Mouse (Mus musculus) forebrain, embryonic 10.5 days (tissue): Measurements from ENCODE around the gene Hspa2. TPM values are rescaled to one million over a fixed set of nuclear protein-coding genes. Genes with fewer than 3 reads are reported as not detected.

Experiments used
- DNase-seq: peaks from one replicate; pipeline ENCODE4 v3.0.0-alpha.2; 2017; ENCODE audit warnings: low spot score; ENCODE audit errors: extremely low spot score
- H3K27ac ChIP-seq: fragments of 300-500 bp; sonication (generic); 2 replicates; pipeline ENCODE4 v1.5.1; 2016; ENCODE audit warnings: mild to moderate bottlenecking
- H3K27me3 ChIP-seq: fragments of 300-500 bp; sonication (generic); 2 replicates; pipeline ENCODE4 v1.6.1; 2016; ENCODE audit warnings: mild to moderate bottlenecking; ENCODE audit not compliant: poor library complexity, severe bottlenecking
- H3K36me3 ChIP-seq: fragments of 300-500 bp; sonication (generic); replicated peaks from 2 replicates; pipeline ENCODE4 v1.6.1; 2016; ENCODE audit warnings: mild to moderate bottlenecking, moderate library complexity
- H3K4me1 ChIP-seq: fragments of 300-500 bp; sonication (generic); 2 replicates; pipeline ENCODE4 v1.6.1; 2016
- H3K4me3 ChIP-seq: fragments of 300-500 bp; sonication (generic); 2 replicates; pipeline ENCODE4 v1.5.1; 2016; ENCODE audit warnings: mild to moderate bottlenecking, moderate library complexity
- H3K9me3 ChIP-seq: fragments of 300-500 bp; sonication (generic); 2 replicates; pipeline ENCODE4 v1.6.1; 2016; ENCODE audit warnings: mild to moderate bottlenecking, moderate library complexity
- WGBS: fragments of 180-500 bp; shearing (Covaris S2); methylation state at CpG from one replicate; pipeline ENCODE4 v1.1.7; 2016; 5-methylcytosine and 5-hydroxymethylcytosine counted together
- polyA plus RNA-seq: library from polyadenylated mRNA; unstranded; fragments of >200 nt; fragmentation: Nextera tagmentation; extraction: Ambion mirVana; gene quantifications from 2 replicates; pipeline ENCODE4 v1.2.1, GENCODE M21; 2016

The Hspa2 gene
- polyA plus RNA-seq, 1 experiment from 2014 or later, result 3.1 TPM

GRCm38 (mm10) chr12:76452203-76452602, 48.2 kb downstream of the Hspa2 start:
- Histone ChIP-seq H3K36me3 (no peaks in the 10 kb centered on the region), H3K27me3 (no peaks in the 10 kb centered on the region), H3K4me1 (no peaks in the 10 kb centered on the region), H3K4me3 (no peak overlapping the region), H3K27ac (no peak overlapping the region), H3K9me3 (no peaks in the 10 kb centered on the region)
- DNase-seq, result no peak
- WGBS, result 70% methylated on average over 2 of the region's 2 CpGs

Other genes with a start within 250 kb of the Hspa2 start
- 0.10 and 0.47 TPM in 2 replicates for gene Esr2, start 226.9 kb upstream of the Hspa2 start, polyA plus RNA-seq
- gene Tex21, start 157.4 kb upstream of the Hspa2 start, polyA plus RNA-seq, result not detected in 2 replicates
- gene Mthfd1, start 148.9 kb upstream of the Hspa2 start, polyA plus RNA-seq, result 108 and 110 TPM in 2 replicates
- gene Akap5, start 79.3 kb upstream of the Hspa2 start, polyA plus RNA-seq, result 2.6 and 3.1 TPM in 2 replicates
- gene Zbtb25, start 34.6 kb upstream of the Hspa2 start, polyA plus RNA-seq, result 18.6 and 20.1 TPM in 2 replicates
- gene Zbtb1, start 33.9 kb upstream of the Hspa2 start, polyA plus RNA-seq, result 8.0 and 8.4 TPM in 2 replicates
- gene Ppp1r36, start 13.4 kb downstream of the Hspa2 start, polyA plus RNA-seq, result 0.30 and 0.47 TPM in 2 replicates
- gene Plekhg3, start 126.7 kb downstream of the Hspa2 start, polyA plus RNA-seq, result 1.5 and 2.4 TPM in 2 replicates